Mouse (Mus musculus): ENCODE measurements around the gene Ank2.

The Ank2 gene

DNA sequence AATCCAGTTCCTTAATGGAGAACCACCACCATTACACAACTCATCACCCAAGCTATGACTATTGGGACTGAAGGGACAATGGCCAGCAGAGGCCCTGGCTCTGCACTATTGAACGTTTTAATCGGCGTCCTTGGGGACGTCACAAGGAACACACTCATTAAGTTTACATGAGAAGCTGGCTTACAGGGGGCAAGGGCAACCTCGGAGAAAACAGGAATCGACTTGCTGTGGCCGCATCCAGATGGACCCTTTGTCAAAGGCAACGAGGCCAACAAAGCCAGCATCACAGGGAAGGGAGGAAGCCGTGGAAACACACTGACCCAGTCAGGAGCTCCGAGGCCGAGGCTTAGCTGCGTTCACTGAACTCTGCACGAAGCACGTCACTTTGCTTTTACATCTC is 205.1 kb downstream of the Ank2 start:
- DNase-seq (ENCODE audit: low read depth, low spot score): no peak

DNA sequence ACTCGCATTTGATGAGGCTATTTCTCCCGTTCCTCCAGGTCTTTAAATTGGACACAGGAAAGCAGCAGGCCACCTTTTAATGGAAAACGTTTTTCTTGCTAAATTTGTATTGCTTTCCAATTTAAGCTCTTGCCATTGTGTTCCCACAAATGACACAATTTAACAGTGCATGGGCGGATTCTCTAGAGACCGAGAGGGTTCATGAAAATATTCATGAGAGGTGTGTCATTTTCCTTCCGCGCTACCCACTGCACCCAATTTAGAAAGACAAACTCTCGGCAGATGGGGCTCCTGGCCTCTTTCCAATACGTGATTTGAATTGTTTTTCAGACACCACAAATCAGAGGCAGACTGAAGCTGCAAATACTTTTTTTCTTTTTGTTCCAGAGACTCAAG is 205.7 kb downstream of the Ank2 start:
- DNase-seq (ENCODE audit: low read depth, low spot score): peak; percentile 96

- no peak for DNase-seq (ENCODE audit: low read depth, low spot score)
Observed at GRCm38 (mm10) chr3:127292864-127293478, 206.2 kb downstream of the Ank2 start.

GRCm38 (mm10) chr3:127282277-127282676 is 216.9 kb downstream of the Ank2 start:
- no peak for DNase-seq (ENCODE audit: low read depth, low spot score)

DNA sequence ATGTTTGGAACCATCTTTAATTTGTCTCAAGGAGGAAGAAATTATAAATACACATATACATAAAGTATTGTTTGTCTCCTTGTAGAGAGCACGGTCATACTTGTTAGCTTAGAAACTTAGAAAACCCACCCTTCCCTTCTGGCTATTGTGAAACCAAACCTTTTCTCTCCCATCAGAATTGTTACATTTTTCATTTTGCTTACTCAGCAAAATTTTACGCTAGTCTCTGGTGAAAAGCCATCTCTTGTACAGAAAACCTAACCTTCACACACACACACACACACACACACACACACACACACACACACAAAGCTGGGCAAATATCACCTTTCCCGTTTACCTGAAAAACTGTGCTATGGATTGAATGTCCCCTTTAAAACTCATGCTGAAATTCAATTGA is 217.8 kb downstream of the Ank2 start:
- no peak for DNase-seq (ENCODE audit: low read depth, low spot score)

DNA sequence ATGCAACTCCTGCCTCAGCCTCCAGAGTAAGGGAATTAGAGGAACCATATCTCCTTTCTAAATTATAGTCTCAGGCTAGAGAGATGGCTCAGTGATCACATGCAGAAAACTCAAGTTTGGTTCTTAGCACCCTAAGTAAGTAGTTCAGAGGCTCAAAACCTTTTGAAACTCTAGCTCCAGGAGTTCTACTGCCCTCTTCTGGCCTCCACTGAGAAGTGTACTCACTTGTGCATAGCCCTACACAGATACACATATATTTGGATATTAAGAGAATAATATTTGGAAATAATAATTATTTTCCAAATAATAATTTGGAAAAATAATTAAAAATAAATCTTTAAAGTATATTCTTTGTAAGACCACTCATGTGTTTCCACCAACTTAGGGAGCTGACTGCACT is 218.8 kb downstream of the Ank2 start:
- DNase-seq (ENCODE audit: low read depth, low spot score): no peak

DNA sequence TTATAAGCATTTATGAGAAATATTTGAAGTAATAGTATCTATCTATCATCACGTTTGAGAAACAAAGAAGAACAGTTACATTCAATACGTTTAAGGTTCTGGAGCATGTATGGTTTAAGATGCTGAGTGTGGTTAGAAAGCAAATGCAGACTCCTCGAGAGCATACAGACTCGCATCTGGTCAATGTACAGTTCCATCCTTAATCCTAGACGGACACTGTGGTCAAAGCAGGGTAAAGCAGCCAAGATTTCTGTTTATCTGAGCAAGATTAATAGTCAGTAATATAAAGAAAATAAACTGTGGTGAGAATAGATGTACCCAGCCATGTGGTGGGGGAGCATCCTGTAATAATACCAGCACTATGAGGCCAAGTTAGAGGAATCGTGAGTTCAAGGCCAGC is 223.2 kb downstream of the Ank2 start:
- DNase-seq (ENCODE audit: low read depth, low spot score): no peak

DNA sequence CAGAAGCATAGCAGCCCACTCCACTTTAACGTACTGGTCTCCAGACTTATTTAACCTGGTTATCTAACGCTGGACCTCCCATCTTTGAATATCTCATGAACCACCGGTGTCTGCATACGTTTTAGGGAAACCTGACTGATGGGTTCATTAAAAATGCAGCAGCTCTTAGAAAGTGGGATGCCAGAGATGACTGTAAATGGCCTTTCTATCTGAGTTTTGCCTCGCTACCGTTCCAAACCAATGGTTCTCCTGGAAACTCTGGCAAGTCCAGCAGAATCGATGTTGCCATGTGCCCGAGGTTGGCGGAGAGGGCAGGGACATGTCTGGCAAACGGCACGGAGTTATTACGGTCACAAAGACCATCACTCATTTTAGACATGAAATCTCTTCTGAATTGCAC is 226.3 kb downstream of the Ank2 start:
- DNase-seq (ENCODE audit: low read depth, low spot score): no peak

- DNase-seq (ENCODE audit: low read depth, low spot score): peak; percentile 35
Observed at GRCm38 (mm10) chr3:127269616-127270015, 229.5 kb downstream of the Ank2 start.

DNA sequence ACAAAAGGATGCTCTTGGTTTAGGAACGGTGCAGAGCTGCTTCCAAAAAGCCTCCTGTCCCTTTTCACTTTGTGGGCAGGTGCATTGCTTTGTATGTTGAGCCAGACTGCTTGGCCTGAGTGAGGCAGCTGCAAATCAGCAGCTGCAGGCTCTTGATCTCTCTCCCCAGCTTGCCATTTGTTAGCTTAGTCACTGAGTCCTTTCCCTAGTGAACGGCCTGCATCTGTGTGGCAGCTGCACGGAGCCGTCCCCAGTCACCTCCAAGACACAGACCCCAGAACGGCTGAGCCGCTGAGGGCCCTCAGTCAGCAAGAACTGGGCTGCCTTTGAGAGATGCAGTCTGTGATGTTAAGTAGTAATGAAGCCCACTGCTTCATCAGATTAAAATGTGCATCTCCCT is 231.3 kb downstream of the Ank2 start:
- DNase-seq (ENCODE audit: low read depth, low spot score): peak; percentile 58

- peak; percentile 79 for DNase-seq (ENCODE audit: low read depth, low spot score)
Observed at GRCm38 (mm10) chr3:127265732-127266131, 233.4 kb downstream of the Ank2 start.

- DNase-seq (ENCODE audit: low read depth, low spot score): peak; percentile 75
Observed at GRCm38 (mm10) chr3:127265182-127265581, 234.0 kb downstream of the Ank2 start.

DNA sequence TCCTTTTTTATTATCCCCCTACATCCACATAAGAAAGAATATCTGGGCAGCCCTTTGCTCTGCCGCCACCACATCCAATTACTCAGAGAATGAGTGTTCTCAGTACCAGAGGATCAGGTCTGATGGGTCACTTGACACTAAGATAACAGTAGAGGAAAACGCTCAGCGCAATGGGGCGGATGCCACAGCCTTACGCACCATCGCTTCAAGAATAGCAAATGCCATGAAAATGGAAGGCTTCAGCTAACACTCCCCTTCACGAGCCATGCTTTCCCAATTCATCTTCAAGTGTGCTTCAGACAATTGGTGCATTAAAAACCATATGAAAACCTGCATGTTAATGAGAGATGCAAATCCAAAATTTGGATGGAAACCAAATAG is 238.4 kb downstream of the Ank2 start:
- peak; percentile 20 for DNase-seq (ENCODE audit: low read depth, low spot score)

GRCm38 (mm10) chr3:127260007-127260785 is 239.0 kb downstream of the Ank2 start:
- DNase-seq (ENCODE audit: low read depth, low spot score): no peak

- peak; percentile 35 for DNase-seq (ENCODE audit: low read depth, low spot score)
Observed at GRCm38 (mm10) chr3:127258466-127259075, 240.6 kb downstream of the Ank2 start.

DNA sequence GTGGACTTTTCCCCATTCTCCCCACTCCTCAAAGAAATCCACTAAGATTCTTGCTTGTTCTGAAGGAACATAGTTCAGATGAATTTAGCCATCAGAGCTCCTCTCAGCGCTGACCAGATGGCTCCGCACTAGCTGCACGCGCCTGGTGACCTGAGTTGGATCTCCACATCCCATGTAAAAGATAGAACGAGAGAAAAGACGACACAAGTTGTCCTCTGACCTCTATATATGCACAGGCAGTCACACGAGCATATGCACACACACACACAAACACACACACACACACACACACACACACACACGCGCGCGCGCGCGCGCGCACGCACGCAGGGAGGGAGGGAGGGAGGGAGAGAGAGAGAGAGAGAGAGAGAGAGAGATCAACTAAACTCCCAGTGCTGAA is 241.2 kb downstream of the Ank2 start:
- DNase-seq (ENCODE audit: low read depth, low spot score): peak; percentile 78

- DNase-seq (ENCODE audit: low read depth, low spot score): peak; percentile 91
Observed at GRCm38 (mm10) chr3:127257279-127257925, 241.7 kb downstream of the Ank2 start.

GRCm38 (mm10) chr3:127256681-127257080 is 242.5 kb downstream of the Ank2 start:
- DNase-seq (ENCODE audit: low read depth, low spot score): no peak

DNA sequence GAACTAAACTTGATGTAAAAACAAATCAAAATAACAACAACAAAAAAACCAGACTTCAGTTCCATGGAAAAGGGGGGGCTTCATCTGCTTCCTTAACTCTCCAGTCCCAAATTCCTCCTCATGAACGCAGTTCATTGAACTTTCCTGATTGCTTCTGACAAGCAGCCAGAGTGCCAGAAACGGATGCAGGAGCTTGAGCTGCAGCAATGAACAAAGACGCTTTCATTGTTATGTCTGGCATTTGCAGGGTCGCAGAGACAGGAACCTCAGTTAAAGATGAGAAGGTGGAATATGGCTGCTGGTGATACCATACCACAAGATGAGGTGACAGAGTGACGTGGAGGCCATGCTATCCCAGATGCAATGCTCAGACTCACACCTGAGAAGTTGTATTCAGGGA is 248.2 kb downstream of the Ank2 start:
- DNase-seq (ENCODE audit: low read depth, low spot score): no peak

DNA sequence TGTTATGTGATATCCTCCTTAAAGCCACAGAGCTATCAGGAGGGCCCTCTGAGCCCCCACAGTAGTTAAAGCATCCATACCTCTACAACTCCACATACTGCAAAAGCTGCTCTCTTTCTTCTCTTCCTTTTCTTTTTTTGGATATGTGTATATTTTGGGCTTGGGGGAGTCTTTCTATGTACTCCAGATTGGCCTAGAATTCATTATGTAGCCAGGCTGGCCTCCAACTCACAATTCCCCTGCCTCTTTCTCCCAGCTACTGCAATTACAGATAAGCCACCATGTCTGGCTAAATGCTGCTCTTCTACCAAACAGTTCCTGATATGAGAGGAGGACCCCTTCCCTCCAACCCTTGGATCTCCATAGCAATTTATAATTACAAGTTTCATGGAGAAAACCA is 250.5 kb downstream of the Ank2 start:
- peak; percentile 56 for DNase-seq (ENCODE audit: low read depth, low spot score)

- no peak for DNase-seq (ENCODE audit: low read depth, low spot score)
Observed at GRCm38 (mm10) chr3:127246989-127247708, 252.0 kb downstream of the Ank2 start.

All from brain, adult 2 months (tissue).